Mouse (Mus musculus): Measurements from ENCODE around the gene Tdrd6.

DNA sequence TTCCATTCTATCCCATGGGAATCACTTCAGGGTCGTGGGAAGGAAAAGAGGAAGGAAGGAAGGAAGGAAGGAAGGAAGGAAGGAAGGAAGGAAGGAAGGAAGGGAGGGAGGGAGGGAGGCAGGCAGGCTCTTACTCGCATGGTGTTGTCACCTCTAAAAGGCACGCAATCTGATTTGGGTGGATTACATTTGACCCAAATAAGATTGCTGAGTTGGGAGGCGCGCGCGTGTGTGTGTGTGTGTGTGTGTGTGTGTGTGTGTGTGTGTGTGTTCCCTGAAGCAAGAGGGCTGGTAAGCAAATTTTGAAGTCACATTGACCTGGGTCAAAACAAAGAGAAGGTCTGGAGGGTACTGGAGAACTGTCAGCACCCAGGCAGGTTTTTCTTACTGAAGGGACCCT lies 60.8 kb downstream of the Tdrd6 start:
- no peak for TF ChIP-seq POLR2A (IDR thresholded peaks at IDR 0.05; ENCODE audit: borderline replicate concordance, low read depth, low read length)
- no peak for TF ChIP-seq CTCF (IDR thresholded peaks at IDR 0.05; ENCODE audit: low read depth, low read length)

Data from bone marrow macrophage, adult 2 months (primary cell).